Mouse (Mus musculus): ENCODE data around the gene Slc9a9.

- TF ChIP-seq ZNF384 (IDR thresholded peaks at IDR 0.05; ENCODE audit: low read depth, low read length) (no peak), ZC3H11A (IDR thresholded peaks at IDR 0.05; ENCODE audit: low read depth, low read length) (no peak), POLR2A (IDR thresholded peaks at IDR 0.05; ENCODE audit: control insufficient read depth in 1 of 2, insufficient read depth in 1 of 2, low read depth in 1 of 2, low read length in 2 of 2, poor library complexity in 1 of 2) (no peak), E2F4 (IDR thresholded peaks at IDR 0.05; ENCODE audit: borderline replicate concordance, low read depth, low read length) (no peak), GATA1 (IDR thresholded peaks at IDR 0.05; ENCODE audit: low read depth, low read length) (no peak), MAZ (IDR thresholded peaks at IDR 0.05; ENCODE audit: low read depth, low read length) (no peak), CTCF (IDR thresholded peaks at IDR 0.05 in 2 of 3, conservative IDR thresholded peaks at IDR 0.05 in 1 of 3; ENCODE audit: control insufficient read depth in 1 of 3, insufficient read depth in 1 of 3, low read depth in 2 of 3, low read length in 3 of 3, poor library complexity in 1 of 3, severe bottlenecking in 1 of 3) (no peak)
Observed at GRCm38 (mm10) chr9:94620846-94621245, 48.9 kb upstream of the Slc9a9 start.

Data from MEL (cell line).